Mouse (Mus musculus): ENCODE measurements around the gene Shb.

The Shb gene

DNA sequence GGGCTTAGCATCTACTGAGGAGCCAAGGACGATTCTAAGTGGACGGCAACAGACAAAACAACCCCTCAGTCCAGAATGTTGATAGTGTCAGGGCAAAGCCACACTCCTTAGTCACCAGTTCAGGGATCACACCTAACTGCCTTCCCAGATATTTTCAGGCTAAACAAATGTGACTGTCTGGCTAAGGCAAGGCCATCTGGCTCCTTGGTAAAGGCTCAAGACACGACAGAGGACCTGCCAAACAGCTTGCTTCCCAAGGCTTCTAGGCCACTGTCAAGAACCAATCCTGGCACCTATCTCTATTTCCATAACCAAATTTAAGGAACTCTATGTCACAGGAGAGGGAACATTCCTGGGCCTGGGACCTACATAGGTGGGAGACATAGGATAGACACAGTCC lies 101.0 kb downstream of the Shb start:
- no peak for DNase-seq (ENCODE audit: inconsistent age in 2 of 2, low spot score in 1 of 2)

DNA sequence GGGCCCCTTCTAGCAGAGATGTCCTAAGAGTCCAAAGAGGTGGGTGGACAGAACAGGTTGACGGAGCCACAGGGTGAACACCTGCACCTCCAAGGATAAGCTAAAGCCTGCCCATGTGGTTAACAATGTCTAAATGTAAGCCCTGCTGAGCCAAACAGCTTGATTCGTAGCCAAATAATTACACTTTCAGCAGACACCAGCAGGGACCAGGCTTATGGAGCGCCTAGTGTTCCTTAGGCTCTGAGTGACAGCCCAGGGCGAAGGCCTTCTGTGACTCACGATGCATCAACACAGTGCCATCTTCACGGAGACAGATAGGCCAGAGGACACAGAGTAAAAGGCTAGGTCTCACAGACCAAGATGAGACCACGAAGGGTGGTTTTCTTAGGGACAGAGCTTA lies 102.8 kb downstream of the Shb start:
- peak; percentile 74 to 82 for DNase-seq (ENCODE audit: inconsistent age in 2 of 2, low spot score in 1 of 2)

DNA sequence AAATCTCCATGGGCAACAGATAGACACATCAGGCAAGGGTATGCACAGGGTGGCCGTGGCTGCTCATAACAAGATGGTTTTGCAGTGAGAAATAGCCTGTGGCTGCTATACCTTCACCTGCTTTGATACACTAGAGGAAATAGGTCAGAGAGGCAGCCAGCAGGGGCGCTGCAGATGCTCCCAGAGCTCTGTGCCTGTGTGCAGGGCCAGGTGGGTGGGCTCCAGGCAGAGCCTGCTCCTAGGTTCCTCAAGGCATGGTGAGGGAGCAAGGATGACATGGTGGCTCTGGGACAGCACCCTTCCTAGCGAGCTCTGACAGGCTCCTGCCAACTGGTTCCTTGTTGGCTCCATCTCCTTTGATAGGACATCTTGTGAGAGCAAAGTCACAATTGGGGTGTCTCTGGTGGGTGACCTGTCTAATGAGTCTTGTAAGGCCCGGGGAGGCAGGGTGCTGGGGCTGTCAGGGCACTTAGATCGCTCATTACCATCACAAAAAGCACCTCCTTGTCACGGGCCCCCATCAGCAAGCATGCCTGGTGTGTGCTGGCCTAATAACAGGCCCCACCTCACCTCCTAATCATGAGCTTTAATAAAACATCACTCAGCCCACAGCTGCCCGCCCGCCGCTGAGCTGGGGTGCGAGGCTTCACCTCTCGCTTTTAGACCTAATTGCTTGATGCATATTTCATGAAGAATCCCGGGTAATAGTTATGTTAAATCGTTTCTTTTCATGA lies 105.4 kb downstream of the Shb start:
- no peak for DNase-seq (ENCODE audit: inconsistent age in 2 of 2, low spot score in 1 of 2)

DNA sequence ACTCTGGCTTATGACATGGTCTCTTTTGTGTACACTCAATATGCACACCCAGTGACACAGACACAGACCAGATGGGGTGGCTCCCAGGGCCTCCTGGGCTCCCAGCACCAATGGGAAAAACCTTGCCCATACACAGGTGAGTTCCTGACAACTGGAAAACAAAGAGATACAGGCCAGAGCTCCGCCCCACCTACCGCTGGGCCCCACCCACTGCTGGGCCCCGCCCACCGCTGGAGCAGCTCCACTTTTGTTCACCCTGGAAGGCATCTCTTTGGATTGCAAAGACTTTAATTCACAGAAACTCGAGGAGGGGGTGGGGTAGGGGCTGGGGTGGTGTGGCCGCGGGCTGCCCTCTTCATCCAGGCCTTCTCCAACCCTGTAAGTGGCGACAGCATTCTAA lies 108.9 kb downstream of the Shb start:
- DNase-seq (ENCODE audit: inconsistent age in 2 of 2, low spot score in 1 of 2), result peak in 1 of 2 experiments; percentile 49

DNA sequence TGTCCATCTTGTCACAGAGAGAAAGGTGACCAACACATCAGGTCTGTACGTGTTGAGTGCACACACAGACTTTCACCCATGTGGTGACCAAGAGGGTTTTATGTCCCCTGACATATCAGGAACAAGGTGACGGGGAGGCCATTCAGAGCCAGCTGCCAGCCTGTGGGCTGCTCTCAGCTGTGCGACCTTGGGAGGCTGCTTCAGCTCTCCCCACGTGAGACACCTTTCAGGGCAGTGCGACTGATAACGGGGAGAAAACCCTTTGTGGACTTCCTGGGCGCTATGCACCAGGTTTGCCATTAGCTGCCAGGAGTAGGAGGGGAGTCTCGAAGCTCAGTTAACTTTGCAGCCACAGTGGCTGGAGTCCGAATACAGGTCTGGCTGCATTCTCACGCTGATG lies 109.6 kb downstream of the Shb start:
- DNase-seq (ENCODE audit: inconsistent age in 2 of 2, low spot score in 1 of 2), result peak in 1 of 2 experiments; percentile 34

DNA sequence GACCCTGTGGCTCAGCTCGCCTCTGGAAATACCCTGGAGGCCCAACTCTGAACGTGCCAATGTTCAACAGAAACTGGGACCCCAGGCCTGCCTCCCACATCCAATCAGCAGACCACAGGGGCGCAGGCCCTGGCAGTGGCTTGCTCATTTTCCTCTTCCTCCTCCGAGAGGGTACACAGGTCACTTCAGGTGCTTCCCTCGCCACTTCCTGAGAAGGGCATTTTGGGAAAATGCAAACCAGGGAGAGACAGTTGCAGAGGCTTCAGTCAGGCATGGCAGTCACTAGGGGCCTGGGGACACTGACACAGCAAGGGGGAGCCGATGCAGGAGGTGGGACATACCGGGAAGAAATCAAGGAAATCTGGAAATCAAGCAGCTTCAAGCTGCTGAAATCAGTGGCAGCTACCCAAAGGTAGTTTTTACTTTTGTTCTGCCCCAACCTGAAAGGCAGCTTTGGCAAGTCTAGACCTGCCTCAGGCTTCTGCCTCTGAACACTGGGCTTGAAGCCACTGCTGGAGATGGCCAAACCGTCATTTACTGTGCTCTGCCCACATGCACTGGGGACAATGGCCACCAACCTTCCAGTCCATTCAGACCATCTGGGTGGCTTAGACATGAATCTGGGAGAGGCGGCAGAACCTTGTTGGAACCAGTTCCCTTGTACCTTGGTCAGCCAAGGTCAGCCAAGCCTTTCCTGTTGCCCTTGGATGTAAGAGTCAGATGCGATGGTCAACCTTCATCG lies 110.6 kb downstream of the Shb start:
- peak in 1 of 2 experiments; percentile 67 for DNase-seq (ENCODE audit: inconsistent age in 2 of 2, low spot score in 1 of 2)

DNA sequence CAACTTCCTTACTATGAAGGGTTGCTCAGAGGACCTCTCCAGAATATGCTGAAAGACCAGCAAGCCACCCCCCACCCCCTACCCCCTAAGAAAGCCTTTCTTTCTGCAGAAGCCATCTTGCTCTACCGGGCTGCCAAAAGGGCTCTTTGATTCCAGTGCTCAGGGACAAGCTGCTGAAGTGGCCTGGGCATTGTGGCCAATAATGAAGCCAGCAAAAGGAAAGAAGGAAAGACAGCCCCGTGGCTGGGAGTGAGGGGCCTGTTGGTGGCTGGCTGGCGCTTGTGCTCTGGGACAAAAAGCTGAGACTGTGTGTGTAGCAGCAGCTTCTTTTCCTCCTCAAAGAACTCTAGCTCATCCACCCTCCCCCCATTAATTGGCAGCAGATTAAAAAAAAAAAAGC lies 111.5 kb downstream of the Shb start:
- no peak for DNase-seq (ENCODE audit: inconsistent age in 2 of 2, low spot score in 1 of 2)

DNA sequence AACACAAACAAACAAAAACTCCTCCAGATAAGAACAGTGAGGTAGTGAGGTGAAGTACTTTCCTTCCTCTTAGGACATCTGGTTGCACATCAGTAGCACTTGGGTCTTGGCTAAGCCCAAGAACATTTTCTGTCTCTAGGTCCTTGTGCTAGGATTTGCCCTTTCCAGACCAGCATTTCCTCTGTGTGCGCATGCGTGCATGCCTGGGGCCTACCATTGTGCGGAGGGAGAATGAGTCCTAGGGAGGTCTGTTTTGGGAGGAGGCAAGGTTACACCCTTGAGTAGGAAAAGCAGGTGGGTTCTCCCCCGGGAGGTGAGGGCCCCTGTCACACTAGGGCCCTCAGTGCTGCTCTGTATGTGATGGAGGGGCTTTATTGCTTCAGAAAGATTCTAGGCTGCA lies 113.2 kb downstream of the Shb start:
- DNase-seq (ENCODE audit: inconsistent age in 2 of 2, low spot score in 1 of 2), result no peak

DNA sequence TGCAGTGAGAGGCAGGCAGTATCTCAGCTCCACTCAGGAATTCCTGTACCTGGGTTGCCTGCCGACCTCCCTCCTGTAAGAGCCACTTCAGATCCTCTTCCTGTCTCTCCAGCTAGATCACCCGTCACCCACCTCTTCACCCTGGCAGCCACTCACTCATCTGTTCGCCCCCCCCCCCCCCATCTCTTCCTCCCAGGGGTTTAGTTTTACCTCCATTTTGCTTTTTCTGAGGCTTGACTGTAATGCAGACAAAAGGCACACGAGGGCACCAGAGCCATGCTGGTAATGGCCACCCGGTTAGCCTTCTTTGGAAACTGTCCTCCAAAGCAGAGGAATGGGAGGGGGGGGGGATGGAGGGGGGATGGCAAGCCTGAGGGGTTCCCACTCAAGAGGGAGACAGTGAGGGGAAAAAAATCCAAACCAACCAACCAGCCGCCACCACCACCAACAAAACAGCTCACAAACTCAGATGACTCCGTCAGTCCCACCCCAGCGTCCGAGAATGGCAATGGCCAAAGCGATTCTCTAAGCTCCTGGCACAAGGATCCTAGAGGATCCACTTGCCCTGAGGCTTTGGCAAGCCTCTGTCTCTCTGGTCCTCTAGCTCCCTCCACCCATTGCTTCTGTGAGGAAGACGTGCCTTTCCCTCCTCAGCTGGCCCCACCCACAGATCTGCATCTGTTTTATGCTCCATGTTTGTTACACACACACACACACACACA lies 113.9 kb downstream of the Shb start:
- DNase-seq (ENCODE audit: inconsistent age in 2 of 2, low spot score in 1 of 2), result peak in 1 of 2 experiments; percentile 82

DNA sequence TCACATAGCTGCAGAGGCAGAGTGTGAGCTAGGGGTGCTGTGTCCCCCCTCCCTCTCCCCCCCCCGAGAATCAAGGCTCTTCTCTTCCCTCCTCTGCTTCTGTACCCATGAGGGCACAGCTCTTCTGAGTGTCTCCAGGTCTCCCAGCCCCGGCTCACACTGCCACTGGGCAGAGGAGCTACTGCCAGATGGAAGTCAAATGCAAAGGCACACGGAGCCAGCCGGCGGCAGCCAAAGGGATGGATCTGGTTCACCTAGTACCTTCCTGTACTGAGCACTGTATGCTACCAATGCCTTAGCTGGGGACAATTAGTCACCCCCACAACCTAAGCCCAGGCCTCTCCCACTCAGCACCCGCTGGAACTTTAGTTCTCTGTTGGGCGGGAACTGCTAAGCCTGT lies 116.0 kb downstream of the Shb start:
- no peak for DNase-seq (ENCODE audit: inconsistent age in 2 of 2, low spot score in 1 of 2)

DNA sequence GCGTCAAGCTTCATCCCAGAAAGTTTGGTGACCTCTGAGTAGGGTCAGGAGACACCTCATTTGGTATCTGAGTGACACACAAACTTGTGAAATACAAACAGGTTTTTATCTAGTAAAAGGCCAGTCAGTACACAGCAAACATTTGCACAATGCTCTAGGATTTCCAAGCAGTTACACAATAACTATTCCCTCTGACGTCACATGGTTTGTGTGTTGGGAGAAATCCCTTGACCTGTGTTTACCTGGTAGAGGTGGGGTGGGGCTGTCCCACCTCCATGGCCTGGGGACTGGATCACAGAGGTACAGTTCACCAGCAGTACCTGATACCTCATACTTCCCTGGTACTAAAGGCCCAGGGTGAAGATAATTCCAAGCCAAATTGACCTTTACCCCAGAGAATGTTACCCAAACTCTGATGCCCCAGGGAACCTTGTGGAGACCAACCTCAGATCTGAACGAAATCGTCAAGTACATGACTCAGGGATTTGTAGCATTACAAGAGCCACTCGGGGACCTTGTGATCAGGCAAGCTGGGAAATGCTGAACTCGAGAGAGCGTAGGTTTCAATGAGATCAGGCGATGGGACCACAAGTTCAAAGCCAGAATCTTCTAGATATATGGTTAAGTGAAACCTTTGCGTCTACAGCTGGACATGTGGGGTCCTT lies 118.5 kb downstream of the Shb start:
- peak in 1 of 2 experiments; percentile 85 for DNase-seq (ENCODE audit: inconsistent age in 2 of 2, low spot score in 1 of 2)

DNA sequence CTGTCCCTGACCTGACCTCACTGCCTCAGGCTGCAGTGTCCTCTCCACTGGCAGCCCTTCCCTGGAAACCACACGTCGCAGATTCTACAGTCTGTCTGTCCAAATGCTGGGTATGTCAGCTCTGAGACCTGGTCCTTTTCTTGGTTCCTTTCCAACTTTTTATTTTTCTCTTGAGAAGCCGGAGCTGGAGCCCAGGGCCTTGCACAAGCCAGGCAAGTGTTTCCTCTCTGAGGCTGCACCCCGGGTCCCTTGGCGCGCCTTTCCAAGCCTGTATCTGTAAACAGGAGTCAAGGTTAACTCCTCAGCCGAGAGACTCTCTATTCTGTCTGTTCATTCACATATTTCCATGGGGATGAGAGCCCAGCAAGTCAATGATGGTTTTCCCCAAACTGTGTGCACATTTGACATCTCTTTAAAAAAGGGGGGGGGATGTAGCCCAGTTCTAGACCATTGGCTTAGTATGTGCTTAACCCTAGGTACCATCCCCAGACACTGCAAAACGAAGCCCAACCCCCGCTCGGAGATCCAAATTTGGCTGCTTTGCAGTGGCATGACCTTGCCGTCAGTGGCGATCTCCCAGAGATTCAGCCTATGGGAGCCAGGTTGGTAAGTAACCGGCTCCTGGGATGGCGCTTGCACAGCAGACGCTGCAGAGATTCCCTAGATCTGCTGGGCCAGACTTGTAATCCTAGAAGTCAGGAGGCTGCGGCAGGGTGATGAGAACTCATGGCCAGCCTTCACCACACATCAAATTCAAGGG lies 119.7 kb downstream of the Shb start:
- peak in 1 of 2 experiments; percentile 75 for DNase-seq (ENCODE audit: inconsistent age in 2 of 2, low spot score in 1 of 2)

DNA sequence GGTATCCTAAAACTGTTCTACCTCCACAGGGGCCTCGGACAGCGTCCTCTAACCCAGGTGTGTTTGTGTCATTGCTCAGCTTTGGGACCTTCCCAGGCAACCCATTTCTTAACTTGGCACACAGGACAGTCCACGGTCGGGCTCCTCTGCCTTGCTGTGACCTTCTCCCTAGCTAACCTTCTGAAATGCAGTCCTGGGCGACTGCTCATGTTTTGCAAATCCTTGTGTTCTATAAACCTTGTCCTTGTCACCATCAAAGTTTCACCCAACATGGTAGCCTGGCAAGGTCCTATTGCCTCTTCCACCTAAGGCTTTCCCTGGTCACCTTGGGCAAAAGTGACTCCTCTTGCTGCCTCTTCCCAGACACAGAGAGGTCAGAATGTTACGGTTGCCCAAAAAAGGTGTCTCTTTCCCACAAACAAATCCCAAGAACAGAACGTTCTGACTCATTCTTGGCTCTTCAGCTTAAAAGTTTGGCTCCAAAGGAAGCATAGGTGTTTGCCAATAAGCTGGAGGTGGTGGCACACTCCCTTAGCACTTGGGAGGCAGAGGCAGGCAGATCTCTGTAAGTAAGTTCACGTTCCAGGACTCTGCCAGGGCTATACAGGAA lies 121.0 kb downstream of the Shb start:
- DNase-seq (ENCODE audit: inconsistent age in 2 of 2, low spot score in 1 of 2), result peak in 1 of 2 experiments; percentile 81

DNA sequence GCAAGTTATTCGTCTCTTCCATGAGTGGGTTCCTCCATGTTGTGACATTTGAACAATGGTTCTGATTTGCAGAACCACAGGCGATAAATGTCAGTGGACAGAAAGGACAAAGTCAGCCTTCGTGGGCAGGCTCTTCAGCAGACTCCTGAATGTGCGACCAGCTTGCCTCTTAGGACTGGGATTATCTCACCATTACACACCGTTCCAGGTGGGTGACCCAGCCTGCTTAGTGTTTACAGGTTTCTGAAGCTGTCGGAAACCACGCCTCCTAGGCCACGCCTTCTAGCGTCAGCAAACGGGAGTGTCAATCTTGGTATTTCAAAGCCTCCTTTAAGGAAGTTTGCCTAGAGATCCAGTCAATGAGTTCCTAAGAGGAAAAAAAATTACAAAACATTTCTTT lies 123.0 kb downstream of the Shb start:
- DNase-seq (ENCODE audit: inconsistent age in 2 of 2, low spot score in 1 of 2), result peak; percentile 77 to 90

DNA sequence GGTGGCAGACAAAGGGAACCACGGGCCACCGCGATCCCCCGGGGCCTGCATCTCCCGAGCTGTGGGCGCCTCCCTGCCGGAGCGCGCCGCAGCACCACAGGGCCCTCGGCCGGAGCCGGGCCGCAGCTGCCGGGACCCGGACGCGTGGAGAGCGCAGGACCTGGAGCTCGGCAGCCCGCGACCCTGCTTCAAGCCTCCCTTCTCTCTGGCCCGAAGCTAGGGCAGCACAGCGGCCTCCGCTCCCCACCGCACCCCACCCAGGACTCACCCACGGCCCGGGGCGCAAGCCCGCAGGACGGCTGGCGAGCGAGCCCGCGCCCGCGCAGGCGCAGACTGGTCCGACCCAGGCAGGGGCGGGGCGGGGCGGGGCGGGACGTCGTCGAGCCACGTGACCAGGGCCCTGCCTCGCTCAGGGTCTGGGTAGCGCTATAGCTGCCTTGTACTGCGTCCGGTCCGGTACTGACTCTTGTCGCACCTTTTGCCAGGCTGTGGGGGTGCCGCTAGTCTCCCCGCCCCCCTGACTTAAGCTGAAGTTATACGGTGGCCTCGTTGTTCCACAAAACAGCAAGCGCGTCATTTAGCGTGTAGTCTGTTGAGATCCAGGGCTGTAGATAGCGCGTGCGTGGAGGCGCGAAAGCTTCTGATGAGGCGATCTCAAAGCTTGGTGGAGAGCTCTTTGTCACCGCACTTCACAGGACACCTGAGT lies 123.7 kb downstream of the Shb start, which contains the start of gene Slc25a51:
Gene Slc25a51 (minus strand): TSS at position 340 of the 706 bp plus-strand sequence.
- DNase-seq (ENCODE audit: inconsistent age in 2 of 2, low spot score in 1 of 2), result peak; percentile 91 to 96

DNA sequence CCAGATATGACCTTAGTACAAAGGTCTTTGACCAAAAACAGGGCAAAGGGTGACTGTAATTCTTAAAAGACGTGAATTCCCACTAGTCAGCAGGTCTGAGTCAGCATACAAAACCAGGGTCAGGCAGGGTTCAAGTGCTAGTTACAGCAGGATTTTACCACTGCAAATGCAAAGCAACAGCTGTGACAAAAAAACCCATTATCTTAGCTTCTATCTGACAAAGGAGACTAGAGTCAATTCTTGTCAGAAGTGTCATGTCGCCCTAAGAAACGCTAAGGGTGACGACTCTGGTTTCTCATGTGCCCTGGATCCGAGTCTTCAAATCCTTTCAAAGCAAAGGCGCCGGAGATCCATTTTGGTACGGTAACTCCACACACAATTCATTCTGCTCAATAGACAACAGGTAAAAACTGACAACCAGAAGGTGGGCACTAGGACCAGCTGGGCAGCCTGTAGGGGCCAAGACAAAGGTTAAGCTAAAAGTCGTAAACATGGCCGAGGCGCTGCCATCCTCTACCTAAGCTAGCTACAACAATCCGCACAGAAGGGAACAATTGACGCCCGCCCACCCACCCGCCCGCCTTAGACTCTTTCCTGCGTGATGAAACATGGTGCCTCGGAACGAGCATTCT lies 124.5 kb downstream of the Shb start:
- DNase-seq (ENCODE audit: inconsistent age in 2 of 2, low spot score in 1 of 2), result peak; percentile 58 to 88

DNA sequence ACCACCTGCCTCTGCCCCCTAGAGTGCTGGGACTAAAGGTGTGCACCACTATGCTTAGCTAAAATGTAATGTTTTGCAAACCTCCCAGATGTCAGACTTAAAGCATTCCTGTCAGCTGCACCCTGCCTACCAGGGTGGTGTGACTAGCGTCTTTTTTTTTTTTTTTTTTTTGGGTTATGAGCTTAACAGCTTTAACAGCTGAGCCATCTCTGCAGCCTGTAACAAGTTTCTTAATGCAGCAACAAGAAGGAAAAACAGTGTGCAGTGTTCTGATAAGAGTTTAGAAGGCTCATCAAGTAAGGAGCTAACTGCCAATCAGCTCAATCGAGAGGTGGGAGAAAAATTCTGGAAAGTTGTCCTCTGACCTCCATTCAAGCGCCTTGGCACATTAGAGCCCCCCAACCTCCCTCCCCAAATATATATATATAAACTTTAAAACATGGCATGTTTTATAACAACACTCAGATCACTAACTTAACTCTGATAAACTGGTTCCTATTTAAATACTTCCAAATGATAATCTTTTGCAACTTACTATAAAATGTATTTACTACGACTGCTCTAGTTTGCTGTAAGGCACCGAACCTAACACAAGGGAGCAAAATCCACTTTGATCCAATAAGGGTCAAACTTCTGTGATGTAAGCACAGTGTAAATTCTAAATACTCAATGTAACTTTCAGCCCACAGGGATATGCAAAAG lies 125.1 kb downstream of the Shb start:
- peak in 1 of 2 experiments; percentile 57 for DNase-seq (ENCODE audit: inconsistent age in 2 of 2, low spot score in 1 of 2)

DNA sequence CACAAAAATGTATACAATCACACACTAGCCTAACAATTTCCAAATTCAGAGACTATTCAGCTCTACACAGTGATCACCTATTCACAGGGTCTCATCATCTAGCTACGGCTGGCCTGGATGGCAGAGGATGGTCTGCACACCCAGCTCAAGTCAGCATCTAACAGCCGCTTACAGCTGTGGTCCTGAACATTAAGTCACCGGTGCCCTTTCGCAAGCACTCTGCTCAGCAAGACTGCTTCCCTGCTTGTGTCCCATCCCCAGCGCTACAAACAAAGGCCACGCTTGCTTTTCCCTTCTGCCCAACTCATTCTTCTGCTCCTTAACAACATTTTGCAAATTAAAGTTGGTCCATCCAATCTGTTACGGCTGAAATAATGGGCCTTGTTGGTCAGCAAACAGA lies 125.9 kb downstream of the Shb start:
- no peak for DNase-seq (ENCODE audit: inconsistent age in 2 of 2, low spot score in 1 of 2)
